Mouse (Mus musculus) liver, embryonic 14.5 days (tissue): ENCODE results near the gene Ccl12. TPM values are rescaled to one million over a fixed set of nuclear protein-coding genes. Genes with fewer than 3 reads are reported as not detected.

Experiments
- ATAC-seq: fragments of 200-750 bp; cut with Nextera tagmentation; 2 replicates; pipeline ENCODE4 v1.8.0; 2017; ENCODE audit warnings: moderate number of reproducible peaks, mild to moderate bottlenecking, moderate library complexity; ENCODE audit not compliant: insufficient read depth
- DNase-seq, 3 experiments: peaks; one replicate each; pipeline ENCODE4 v3.0.0-alpha.2; 2012 to 2013; ENCODE audit warnings: low read depth in 3 of 3, low spot score in 3 of 3
- H3K27ac ChIP-seq: fragments of 300-500 bp; sonication (generic); 2 replicates; pipeline ENCODE4 v1.5.1; 2014; ENCODE audit warnings: moderate library complexity, mild to moderate bottlenecking, control low read depth, inconsistent platforms
- H3K27me3 ChIP-seq: fragments of 300-500 bp; sonication (generic); 2 replicates; pipeline ENCODE4 v1.6.1; 2014; ENCODE audit warnings: mild to moderate bottlenecking, low read length, moderate library complexity; ENCODE audit not compliant: control insufficient read depth, insufficient read depth
- H3K36me3 ChIP-seq: fragments of 300-500 bp; sonication (generic); replicated peaks from 2 replicates; pipeline ENCODE4 v1.6.1; 2014; ENCODE audit warnings: low read depth; ENCODE audit not compliant: control insufficient read depth, insufficient read depth
- H3K4me1 ChIP-seq, 2 experiments: fragments of 200-500 bp in 1 of 2; fragments of 300-500 bp in 1 of 2; sonication (generic) in 1 of 2; replicated peaks; 2 replicates each; pipeline ENCODE4 v1.6.1; 2012 to 2014; ENCODE audit warnings: antibody characterized with exemption in 1 of 2, inconsistent platforms in 1 of 2, low read length in 1 of 2; ENCODE audit not compliant: control insufficient read depth in 2 of 2, insufficient read depth in 2 of 2
- H3K4me2 ChIP-seq: fragments of 300-500 bp; sonication (generic); 2 replicates; pipeline ENCODE4 v1.6.1; 2014; ENCODE audit warnings: low read depth, mild to moderate bottlenecking, control low read depth, moderate library complexity
- H3K4me3 ChIP-seq, 2 experiments: fragments of 200-500 bp in 1 of 2; fragments of 300-500 bp in 1 of 2; sonication (generic) in 1 of 2; 2 replicates each; pipeline ENCODE4 v1.5.1; 2012 to 2014; ENCODE audit warnings: low read depth in 2 of 2, low read length in 2 of 2, mild to moderate bottlenecking in 2 of 2, control low read depth in 1 of 2, inconsistent platforms in 1 of 2, moderate library complexity in 1 of 2; ENCODE audit not compliant: insufficient read depth in 1 of 2
- H3K9ac ChIP-seq: fragments of 300-500 bp; sonication (generic); replicated peaks from 2 replicates; pipeline ENCODE4 v1.6.1; 2014; ENCODE audit warnings: mild to moderate bottlenecking, control low read depth, moderate library complexity
- H3K9me3 ChIP-seq: fragments of 300-500 bp; sonication (generic); 2 replicates; pipeline ENCODE4 v1.6.1; 2016; ENCODE audit warnings: low read length, mixed read lengths; ENCODE audit not compliant: control insufficient read depth
- CTCF ChIP-seq: IDR thresholded peaks from 2 replicates; pipeline ENCODE4 v1.5.1; 2016; ENCODE audit warnings: antibody characterized with exemption, low read depth, control low read depth
- EP300 ChIP-seq: IDR thresholded peaks from 2 replicates; pipeline ENCODE4 v1.6.1; 2016; ENCODE audit warnings: antibody characterized with exemption, low read depth
- WGBS: fragments of 180-500 bp; shearing (Covaris S2); extraction: QIAGEN DNeasy Blood & Tissue Kit; methylation state at CpG from one replicate; pipeline ENCODE4 v1.1.7; 2014; ENCODE audit not compliant: insufficient replicate concordance; 5-methylcytosine and 5-hydroxymethylcytosine counted together
- polyA plus RNA-seq, 2 experiments: library from polyadenylated mRNA; depleted of rRNA in 1 of 2; stranded (reverse) in 1 of 2; unstranded in 1 of 2; fragments of >200 nt; fragmentation: Nextera tagmentation in 1 of 2; extraction: Ambion mirVana in 1 of 2; gene quantifications; 2 replicates each; pipeline versions ENCODE4 v1.2.1 to v1.2.3; 2012 to 2014

Gene Ccl12
- polyA plus RNA-seq (2012; rRNA removed): 0.19 and 0.44 TPM in 2 replicates
- 0.29 and 0.33 TPM in 2 replicates for polyA plus RNA-seq (2014; fragmentation: Nextera tagmentation; extraction: Ambion mirVana)

DNA sequence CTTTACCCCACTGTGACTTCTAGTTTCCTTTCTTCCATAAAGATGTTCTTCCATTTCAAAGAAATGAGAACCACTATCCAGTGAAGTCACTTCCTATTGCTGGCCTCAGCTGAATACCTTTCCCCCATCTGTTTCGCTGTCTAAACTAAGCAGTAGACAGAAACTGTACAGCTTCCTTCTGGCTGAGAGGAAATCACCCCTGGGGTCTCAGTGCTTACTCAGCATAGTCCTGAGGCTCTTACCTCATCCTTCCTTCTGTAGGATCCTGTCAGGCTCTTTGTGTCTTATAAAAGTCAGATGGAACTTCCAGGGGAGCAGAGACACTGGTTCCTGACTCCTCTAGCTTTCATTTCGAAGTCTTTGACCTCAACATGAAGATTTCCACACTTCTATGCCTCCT lies at the start of gene Ccl12:
TSS of gene Ccl12 (plus strand) at position 317 of the 400 bp plus-strand sequence.
- Histone ChIP-seq H3K27ac (no peak within 1 kb of the TSS), H3K4me1 (no peaks in the 10 kb centered on the region), H3K27me3 (no peaks in the 10 kb centered on the region), H3K9me3 (no peaks in the 10 kb centered on the region), H3K4me2 (no peak within 1 kb of the TSS), H3K36me3 (no peaks in the 10 kb centered on the region), H3K9ac (no peak within 1 kb of the TSS), H3K4me3 (no peak within 1 kb of the TSS)
- ATAC-seq (no peak), DNase-seq (no peak)
- TF ChIP-seq EP300 (no peak), CTCF (no peak)
- 26% methylated on average over 2 of the region's 2 CpGs for WGBS

DNA sequence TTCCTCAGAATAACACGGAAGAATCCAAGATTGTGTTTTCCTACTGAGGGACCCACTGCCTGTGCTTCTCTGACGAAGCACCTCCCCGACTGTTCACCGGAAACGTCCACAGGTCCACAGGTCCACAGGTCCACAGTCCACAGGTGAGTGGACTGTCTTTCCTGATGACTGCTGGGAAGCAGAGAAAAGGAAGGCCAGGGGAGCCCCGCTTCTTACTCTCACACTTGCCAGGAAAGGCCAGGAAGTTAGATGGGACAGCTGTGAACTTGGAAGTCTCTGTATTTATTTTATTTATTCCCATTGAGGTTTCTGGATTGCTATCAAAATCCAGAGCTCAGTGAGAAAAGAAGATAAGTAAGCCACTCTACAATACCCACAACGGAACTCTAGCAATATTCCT lies 47.8 kb upstream of the Ccl12 start:
- H3K27me3 ChIP-seq: no peaks in the 10 kb centered on the region
- H3K9ac ChIP-seq: no peak overlapping the region
- WGBS: 70% methylated on average over 7 of the region's 7 CpGs
- ATAC-seq (no peak), DNase-seq (no peak)
- no peak overlapping the region for H3K27ac ChIP-seq
- H3K4me2 ChIP-seq: no peak overlapping the region
- TF ChIP-seq CTCF: no peak
- no peak for TF ChIP-seq EP300
- no peaks in the 10 kb centered on the region for H3K4me1 ChIP-seq
- no peaks in the 10 kb centered on the region for H3K36me3 ChIP-seq
- H3K9me3 ChIP-seq: no peaks in the 10 kb centered on the region
- H3K4me3 ChIP-seq: no peak overlapping the region

DNA sequence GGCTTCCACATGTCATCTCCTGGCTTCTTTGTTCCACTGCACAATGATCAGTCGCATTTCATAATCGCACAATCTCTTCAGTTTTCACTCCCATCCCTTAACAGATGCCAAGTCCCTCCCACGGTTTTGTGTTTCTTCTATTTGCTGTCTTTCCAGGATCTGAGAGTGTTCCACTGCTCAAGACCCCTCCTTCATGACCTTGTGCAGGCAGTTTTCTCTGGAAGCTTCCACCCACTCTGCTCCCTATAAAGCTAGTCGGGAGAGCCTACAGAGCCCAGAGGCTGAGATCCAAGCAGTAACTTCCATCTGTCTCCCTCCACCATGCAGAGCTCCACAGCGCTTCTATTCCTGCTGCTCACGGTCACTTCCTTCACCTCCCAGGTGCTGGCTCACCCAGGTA lies 44.0 kb upstream of the Ccl12 start, which contains the start of gene Ccl11:
TSS of gene Ccl11 (plus strand) at position 178 of the 400 bp plus-strand sequence.
- H3K4me2 ChIP-seq: no peak within 1 kb of the TSS
- 72% methylated on average over 6 of the region's 6 CpGs for WGBS

DNA sequence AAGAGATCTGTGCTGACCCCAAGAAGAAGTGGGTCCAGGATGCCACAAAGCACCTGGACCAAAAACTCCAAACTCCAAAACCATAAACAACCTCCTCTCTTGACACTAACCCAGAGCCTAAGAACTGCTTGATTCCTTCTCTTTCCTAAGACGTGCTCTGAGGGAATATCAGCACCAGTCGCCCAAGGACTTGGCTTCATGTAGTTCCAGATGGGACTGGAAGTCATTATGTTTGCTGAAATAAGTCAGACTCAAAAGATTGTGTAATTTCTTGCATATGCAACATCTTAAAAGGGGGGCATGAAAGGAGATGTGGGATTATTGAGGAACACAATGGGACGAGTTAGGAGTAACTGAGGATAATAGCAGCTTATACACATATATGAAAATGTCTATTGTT lies 39.4 kb upstream of the Ccl12 start:
- DNase-seq (no peak), ATAC-seq (no peak)
- H3K36me3 ChIP-seq: no peaks in the 10 kb centered on the region
- no peaks in the 10 kb centered on the region for H3K4me1 ChIP-seq
- H3K27me3 ChIP-seq: no peaks in the 10 kb centered on the region
- H3K4me2 ChIP-seq: no peak overlapping the region
- TF ChIP-seq EP300: no peak
- no peak for TF ChIP-seq CTCF
- no peak overlapping the region for H3K4me3 ChIP-seq
- no peak overlapping the region for H3K9ac ChIP-seq
- H3K27ac ChIP-seq: no peak overlapping the region
- 46% methylated on average over 3 of the region's 3 CpGs for WGBS
- no peaks in the 10 kb centered on the region for H3K9me3 ChIP-seq

More for the DNA sequence above, 44.0 kb upstream of the Ccl12 start, which contains the start of gene Ccl11:
- ATAC-seq (no peak), DNase-seq (no peak)
- no peak within 1 kb of the TSS for H3K9ac ChIP-seq
- H3K27me3 ChIP-seq: no peaks in the 10 kb centered on the region
- no peak within 1 kb of the TSS for H3K4me3 ChIP-seq
- no peaks in the 10 kb centered on the region for H3K4me1 ChIP-seq
- no peaks in the 10 kb centered on the region for H3K36me3 ChIP-seq
- H3K9me3 ChIP-seq: no peaks in the 10 kb centered on the region
- no peak within 1 kb of the TSS for H3K27ac ChIP-seq
- TF ChIP-seq CTCF: no peak
- TF ChIP-seq EP300: no peak

DNA sequence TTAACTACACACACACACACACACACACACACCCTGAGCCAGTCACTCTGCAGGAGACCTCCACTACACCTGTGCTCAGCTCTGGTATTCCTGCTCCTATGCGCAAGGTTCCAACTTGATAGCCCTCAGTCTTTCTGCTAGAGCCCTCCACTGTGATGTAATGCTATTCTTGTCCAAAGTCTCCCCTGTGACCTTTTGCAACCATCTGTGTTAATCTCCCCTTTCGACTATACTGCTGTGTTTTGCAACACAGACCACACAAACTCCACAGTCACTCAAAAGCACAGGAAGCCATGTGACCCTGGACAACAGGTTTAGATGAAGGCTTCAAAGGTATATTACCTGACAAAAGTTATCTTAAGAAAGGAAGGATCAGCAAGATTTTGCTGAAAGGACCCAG lies 38.2 kb upstream of the Ccl12 start:
- WGBS: 51% methylated on average over 2 of the region's 2 CpGs
- Histone ChIP-seq H3K4me2 (no peak overlapping the region), H3K27me3 (no peaks in the 10 kb centered on the region), H3K36me3 (no peaks in the 10 kb centered on the region), H3K9me3 (no peaks in the 10 kb centered on the region), H3K4me1 (no peaks in the 10 kb centered on the region), H3K27ac (no peak overlapping the region), H3K4me3 (no peak overlapping the region), H3K9ac (no peak overlapping the region)
- ATAC-seq: no peak
- DNase-seq: no peak
- TF ChIP-seq CTCF (no peak), EP300 (no peak)
